Mouse (Mus musculus) T-cell, adult 2 months (primary cell): ENCODE measurements around the gene Stk32b.

Source experiments
- DNase-seq: peaks from one replicate; pipeline ENCODE4 v3.0.0; 2022; ENCODE audit warnings: low spot score

Gene Stk32b

DNA sequence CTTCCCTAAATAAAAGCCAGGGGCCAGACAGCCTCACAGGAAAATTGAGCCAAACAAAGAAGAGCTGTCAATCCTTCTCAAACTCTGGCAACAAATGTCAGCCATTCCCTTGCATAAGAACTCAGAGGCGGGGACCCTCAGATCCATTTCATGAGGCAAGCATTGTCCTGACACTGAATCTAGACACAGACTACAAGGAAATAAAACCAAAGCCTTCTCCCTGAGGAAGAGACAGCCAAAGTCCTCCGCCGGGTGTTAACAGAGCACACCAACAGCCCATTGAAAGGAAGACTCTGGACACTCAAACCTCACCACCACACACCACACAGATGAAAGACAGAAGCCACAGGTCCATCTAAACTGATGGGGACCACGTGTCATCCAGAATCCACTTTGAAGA lies 57.8 kb downstream of the Stk32b start:
- DNase-seq: no peak

DNA sequence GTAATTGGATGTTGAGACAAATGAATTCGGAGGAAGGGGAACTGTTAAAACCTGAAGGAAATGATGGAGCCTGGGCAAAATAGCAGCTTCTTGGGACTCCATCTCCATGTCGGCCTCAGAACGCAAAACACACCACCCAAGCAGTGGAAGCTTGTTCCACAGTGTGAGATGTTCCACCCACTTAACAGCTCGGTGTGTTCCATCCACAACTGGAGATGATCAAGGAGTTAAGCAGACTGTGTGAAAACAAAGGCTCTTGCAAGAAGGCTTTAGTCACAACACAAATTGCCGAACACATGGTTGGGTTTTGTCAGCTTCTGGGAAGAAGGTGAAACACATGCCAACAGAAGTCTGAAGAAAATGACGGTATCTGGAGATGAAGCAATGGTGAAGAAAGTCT lies 59.2 kb downstream of the Stk32b start:
- DNase-seq: no peak

DNA sequence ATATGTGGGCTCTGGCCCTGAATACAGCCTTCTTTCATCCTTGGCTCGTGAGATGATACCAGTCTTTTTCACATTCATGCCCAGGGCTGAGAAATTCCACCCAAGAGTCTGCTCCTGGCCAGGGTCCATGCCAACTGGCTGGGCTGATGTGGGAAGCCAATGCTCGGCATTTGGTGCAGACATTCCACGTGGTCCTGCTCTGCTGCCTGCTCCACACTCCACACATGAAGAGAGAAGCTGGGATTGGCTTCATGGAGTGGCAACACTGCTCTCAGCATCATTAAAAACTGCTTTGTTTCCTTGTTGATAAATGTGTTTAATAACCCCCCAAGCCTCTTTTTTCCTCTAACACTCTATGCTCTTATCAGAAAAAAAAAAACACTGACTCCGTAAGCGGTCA lies 61.8 kb downstream of the Stk32b start:
- no peak for DNase-seq

DNA sequence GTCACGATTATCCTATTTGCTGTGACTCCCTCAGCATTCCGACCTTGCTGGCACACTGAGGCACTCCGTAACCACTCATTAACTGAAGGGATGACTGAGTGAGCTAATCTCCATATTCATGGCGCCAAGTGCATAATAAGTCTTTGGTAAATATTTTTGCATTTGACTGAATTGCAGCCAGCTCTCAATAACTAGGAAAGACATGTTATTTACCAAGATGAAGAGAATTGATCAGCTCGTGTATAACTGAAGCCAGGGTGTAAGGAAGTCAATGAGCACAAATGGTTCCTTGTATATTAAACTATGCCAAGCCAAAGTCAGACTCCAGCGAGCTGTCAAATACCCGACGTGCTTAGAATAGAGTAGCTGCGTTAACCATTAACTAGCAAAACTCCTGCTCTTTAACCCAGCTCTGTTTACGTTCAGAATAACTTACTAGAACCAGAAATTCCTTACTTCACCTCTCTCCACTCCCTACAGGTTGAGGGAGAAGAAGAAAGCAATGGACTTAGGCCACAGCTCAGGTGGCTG lies 66.2 kb downstream of the Stk32b start:
- DNase-seq: no peak

DNA sequence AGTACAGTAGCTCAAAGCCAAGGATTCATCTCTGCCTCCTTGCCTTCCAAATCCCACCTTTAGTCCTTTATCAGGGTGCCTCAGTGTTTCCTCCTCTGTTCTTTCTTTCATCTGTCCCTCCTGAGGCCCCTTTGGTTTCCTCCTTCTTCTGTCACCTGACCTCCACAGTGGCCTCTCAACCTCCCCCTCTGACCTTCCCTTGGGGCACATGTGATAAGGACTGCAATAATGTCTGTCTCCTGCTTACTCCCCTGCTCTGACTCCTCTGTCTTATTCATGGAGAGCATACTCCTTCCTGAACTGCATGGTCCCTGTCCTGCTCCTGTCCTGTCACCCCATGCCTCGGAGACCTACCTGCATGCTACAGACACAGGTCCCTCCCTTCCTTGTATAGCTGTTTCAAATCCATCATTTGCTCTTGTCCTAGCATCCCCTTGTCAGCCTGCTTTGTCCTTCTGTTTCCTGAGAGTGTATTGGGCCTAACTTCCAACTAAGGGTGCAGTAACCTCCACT lies 66.8 kb downstream of the Stk32b start:
- no peak for DNase-seq

DNA sequence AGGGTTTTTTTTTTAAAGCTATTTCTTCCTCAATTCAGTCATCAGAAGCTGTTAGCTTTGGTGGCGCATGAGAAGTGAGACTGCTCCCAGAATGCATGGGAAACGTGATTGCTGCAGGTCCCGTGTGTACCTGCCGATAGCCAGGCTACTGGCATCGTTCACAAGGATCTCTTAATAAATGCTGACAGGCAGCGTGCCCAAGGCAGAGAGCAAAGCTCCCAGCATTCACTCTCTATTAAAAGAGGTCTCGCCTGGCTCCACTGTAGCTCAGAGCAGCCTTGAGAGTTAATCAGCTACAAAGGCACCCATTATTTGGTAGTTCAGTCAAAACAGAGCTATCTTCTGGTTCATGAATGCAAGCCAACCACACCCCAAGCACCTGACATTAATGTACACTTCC lies 72.9 kb downstream of the Stk32b start:
- DNase-seq: no peak

DNA sequence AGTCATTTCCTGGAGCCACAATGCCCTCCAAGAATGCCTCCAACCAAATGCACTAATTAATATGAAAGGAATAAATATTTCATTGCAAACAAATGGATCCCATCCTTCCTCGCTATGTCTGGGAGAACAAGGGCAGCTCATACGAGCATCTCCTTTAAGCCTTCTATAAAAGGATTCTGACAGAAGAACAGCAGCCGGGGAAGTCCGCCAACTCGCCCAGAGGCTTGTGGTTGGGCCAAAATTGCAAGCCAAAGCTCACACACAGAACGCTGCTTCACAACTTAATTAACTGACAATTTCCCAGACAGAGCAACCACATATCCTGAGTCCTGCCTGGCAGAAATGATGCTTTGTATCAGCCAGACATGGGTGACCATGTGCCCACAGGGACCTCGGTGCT lies 74.5 kb downstream of the Stk32b start:
- DNase-seq: no peak

DNA sequence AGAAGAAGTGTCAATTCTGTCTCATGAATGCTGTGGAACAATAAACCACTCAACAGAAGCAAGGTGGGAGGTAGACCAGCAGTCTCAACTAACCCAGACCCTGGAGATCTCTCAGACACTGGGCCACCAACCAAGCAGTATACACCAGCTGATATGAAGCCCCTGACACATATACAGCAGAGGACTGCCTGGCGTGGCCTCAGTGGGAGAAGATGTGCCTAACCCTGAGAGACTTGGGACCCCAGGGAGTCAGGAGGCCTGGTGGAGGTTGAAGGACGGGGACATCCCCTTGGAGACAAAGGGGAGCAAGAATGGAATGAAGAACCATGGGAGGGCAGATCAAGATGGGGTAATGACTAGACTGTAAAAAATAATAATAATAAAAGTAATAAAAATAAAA lies 82.2 kb downstream of the Stk32b start:
- DNase-seq: no peak

DNA sequence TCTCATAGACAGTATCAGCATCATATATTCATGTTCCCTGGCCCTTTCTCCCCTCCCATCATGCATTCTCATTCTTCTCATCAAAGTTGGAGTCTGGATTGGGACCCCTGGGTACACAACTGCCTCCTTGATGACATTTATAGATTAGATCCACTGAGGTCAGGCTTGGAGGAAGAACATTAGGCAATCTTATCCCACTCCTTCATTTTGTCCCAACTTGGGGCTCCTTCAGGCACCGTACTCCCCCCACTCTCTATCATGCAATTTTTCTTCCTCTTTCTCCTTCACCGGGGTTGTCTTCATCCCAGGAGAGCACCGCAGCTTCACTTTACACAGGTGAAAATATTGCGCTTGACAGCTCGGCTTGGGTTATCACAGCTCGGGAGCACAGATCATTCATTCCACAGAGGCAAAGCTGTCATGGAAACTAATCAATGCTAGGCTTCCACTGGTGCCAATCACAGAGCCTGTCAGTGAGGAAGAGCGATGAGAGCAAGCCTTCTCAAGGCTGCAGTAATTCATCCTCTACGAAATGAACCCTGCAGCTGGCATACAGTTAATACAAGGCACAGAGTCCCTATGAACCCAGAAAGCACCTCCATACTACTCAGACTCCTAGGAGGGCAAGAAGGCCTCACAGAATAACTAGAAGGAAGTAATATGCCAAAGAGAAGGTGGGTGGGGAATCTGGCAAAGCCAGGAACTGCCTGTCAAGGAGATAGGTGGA lies 89.4 kb downstream of the Stk32b start:
- no peak for DNase-seq

DNA sequence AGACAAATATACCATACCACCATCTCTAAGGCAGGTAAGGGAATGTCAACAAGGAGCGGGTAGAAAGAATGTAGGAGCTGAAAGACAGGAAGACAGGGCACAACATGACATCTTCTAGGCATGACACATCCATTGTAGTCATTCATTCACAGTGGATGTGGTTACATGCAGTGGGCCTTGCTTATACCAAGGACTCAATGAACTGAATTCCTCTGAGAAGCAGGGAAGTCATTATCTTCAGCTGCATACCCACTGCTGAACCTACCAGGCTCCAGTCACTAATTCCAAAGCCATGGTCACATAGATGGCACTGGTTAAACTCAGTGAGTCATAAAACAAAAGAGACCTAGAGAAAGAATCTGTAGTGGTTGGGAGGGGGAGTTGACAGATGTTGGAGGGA lies 105.1 kb downstream of the Stk32b start:
- DNase-seq: no peak

DNA sequence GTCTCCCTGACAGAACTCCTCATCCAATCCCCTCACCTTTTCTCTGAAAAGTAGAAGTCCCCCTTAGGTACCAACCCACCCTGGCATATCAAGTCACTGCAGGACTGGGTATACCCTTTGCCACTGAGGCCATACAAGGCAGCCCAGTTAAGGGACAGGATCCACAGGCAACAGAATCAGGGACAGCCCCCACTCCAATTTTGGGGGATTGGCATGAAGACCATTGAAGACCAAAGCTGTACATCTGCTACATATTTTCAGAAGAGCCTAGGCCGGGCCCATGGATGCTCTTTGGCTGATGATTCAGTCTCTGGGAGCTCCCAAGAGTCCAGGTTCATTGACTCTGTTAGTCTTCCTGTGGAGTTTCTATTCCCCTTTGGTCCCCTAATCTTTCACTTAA lies 117.4 kb downstream of the Stk32b start:
- no peak for DNase-seq

DNA sequence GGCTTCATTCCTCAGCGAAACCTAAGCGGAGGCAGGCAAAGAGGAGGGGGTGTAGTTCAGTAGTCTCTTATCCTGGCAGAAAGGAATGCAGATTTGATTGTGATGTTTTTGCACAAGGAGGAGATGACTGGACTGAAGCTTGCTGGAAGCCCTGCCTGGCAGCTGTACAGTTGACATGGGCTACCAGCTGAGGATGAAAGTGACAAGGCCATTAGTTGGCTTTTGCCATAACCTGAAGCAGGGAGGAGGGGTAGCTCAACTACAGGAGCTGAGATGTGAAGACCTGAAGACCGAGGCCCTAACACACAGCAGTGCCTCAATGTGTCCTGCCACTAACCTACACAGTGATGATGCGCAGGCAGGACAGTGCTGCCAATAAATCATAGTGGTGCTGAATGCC lies 118.7 kb downstream of the Stk32b start:
- DNase-seq: no peak

DNA sequence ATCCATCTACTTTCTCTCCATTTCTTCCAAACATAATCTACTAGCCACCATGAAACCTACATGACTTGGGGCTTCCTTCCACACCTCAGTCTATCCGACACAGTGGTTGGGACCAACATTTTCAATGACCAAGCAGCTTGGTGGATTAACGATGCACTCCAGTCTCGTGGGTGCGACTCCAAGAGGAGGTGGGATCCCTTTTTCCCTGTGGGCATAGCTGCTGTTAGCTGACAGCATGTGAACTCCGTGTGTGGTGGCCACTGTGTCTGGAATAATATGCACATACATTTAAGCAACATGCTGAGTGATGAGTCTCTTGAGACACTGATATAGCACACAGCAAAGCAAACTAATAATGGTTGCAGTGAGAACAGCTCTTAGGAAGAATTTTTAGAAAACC lies 124.6 kb downstream of the Stk32b start:
- DNase-seq: no peak

DNA sequence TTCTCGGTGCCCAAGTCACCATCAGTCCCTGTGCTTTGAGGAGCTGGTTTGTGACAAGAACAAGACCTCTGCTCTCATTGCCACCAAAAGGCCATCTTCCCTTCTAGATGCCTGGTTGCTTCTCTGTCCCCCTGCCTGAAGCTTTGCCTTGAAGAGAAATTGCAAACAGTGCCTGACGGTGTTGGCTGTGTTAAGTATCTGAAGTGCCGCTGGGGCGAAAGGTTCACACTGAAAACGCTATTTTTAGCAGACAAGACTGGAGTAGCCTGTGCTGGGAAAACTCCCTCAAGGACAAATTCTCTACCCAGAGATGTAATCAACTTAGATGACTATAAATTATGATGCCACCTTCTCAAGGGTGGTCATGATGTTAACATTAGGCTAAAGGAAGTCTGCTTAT lies 129.1 kb downstream of the Stk32b start:
- DNase-seq: no peak

DNA sequence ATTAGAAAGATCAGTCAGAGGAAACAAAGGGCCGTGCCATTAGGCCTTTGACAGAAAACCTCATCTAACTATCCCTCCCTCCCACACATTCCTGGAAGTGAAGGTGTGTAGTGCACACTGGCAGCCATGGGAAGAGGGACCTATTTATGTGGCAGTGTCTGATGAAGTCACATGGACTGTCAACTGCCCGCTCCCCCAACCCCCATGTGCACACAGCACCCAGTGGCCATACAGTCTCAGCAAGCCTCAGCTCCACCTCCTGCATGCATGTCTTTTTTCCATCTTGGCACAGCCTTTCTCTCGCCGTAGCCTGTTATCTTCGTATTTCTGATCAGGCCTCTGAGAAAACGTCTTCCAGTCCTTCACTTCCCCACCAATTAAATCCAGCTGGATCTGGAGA lies 130.9 kb downstream of the Stk32b start:
- DNase-seq: no peak

DNA sequence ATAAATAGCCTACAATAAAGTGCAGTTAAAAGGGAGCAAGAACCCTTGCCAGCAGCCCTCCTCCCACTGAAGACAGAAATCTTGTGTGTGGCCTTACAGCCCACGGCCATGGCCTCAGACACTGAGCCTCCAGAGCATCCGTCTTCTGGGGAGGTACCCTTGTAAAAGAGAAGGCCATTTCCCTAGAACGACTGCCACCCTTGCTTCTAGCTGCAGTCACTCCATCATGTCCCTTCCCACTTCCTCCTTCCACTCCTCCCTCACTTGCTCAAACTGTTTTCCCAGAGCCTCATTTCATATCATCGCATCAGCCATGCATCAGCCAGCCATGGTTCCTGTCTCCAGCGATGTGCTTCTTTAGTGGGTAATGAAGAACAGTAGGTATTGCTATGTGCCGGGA lies 141.5 kb downstream of the Stk32b start:
- DNase-seq: no peak

DNA sequence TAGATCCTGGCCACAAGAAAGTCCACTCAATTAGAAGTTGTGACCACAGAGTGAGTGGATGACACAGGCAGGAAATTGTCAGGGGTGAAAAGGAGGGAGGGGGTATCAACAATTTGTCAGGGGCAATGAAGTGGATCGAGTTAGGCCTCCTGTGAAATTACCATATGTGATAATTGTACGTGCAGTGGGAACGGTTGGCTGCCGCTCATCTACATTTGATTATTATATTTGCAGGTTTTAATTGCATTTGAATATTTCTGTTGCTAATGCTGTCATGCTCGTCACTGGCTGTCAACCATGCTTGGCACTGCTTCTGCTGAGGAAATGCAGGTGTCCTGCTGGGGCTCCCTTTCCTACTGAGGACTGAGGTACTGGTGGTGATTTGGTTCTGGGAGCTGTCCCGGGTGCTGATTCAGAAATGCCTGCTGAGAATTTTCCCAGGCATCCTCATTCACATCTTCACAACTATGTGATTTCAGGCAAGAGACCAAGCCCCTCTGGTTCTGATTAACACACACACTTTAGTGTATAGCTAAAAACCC lies 159.6 kb downstream of the Stk32b start:
- DNase-seq: no peak

DNA sequence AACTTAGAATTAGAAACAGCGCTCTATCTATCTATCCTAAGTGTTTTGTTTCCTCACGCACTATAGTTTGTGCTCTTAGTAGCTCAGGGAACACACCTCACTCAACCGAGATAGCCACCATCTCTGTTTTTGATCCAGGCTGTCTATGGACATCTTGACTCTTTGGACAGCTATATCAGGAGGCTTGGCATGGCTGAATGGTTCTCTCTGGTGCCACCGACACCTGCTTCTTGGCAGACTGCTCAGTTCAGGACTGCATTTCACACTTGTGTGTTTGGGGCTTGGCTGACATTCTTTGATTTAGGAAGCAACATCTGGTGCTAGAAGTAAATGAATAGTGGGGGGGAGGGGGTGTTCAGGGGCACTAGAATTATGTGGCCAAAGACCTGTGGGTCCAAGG lies 162.7 kb downstream of the Stk32b start:
- DNase-seq: no peak

DNA sequence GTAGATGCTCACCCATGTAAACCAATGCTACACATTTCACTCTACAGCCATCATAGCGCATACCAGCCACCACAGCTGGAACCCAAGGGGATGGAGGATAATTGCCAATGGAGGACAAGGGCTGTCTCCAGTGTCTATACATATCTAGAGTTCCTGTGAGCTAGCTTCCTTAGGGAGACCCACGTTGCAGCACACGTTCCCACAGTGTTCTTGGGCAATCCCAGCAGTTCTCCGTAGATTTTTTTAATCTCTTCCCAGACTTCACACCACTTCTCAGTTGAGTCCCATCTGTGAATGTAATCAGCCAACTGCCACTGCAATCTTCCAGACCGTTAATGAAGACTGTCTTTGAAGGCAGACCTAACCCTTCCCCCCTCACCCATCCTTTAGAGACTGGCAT lies 165.3 kb downstream of the Stk32b start:
- DNase-seq: no peak

DNA sequence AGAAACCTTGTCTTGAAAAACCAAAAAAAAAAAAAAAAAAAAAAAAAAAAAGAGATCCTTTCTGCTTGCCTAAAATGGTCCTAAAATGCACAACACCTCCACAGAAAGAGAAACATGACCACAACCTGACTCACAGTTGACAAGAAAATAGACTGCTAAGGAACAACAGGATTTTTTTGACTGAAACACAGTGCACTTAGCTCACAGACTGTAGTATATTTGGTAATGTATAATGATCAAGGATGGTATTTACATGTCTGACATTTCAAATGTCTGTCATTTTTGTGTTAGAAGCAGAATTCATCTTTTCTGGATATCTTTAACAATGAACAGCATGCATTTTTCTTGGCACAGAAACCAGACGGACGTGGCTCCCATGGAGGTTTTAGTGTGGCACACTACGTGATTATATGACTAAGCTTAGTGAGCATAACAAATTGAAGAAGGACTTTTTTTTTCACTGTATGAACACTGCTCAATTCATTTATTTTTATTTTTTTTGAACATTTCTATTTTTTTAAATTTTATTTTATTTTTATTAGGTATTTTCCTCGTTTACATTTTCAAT lies 181.2 kb downstream of the Stk32b start:
- DNase-seq: no peak

DNA sequence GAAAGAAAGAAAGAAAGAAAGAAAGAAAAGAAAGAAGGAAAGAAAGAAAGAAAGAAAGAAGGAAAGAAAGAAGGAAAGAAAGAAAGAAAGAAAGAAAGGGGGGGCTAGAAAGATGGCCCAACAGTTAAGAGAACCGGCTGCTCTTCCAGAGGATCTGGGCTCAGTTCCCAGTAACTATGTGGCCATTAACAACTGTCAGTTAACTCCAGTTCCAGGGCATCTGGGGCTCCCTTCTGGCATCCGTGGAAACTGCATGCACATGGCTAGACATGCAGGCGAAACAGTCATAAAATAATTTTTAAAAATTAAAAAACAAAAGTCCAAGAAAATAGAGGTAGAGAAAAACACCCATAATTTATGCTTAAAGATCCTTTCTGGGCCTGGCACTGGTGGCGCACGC lies 181.7 kb downstream of the Stk32b start:
- DNase-seq: no peak

DNA sequence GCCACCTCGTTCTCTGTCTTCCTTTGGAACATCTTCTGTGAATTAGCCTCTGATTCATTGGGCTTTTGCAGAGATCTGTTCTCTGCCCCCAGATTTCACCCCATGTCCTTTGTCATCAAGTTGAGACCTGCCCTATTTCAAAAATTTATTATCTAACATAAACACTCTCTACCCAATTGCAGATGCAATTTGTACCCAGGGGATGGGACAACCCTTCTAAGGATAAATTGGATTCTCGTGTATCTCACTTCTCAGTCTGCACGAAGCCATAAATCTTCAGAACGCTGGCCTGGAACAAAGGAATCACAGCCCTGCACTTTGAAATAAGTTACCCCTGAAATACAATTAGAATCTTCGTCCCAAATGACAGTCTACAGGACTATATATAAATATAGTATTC lies 191.6 kb downstream of the Stk32b start:
- no peak for DNase-seq

DNA sequence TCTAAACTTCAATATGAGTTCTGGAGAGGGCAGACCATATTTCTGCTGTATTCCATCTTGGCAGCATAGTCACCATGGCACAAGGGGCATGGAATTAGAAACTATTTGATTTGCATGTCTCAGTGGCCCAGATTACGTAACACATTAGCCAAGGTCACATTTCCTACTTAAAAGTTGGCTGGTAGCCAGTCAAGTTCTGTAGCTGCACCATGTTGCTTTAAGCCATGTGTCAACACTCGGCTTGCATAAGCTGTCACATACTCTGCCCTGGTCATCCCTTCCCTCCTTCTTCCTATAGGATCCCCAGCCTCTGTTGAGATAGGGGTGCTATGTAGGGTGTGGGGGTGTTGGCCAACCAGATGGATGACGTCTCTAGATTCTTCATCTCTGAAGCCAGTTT lies 196.5 kb downstream of the Stk32b start:
- no peak for DNase-seq

DNA sequence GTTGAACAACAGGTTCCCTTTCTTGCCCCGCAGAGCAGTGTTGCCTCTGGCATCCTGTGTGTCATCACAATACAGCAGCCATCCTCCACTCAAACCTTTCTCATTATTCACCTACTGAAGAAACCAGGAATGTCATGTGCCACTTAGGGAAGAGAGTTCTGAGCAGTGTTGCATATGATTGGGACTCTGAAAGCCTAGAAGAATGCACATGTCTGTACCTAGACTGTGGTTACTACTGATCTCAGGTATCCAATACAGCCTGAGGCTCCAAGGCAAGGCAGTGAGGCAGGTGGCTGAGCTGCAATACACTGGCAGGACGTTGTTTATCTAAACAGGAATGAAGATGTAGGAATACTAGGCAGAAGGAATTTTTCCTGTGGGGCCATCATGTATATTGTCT lies 204.5 kb downstream of the Stk32b start:
- DNase-seq: no peak
